Mouse (Mus musculus): ENCODE measurements around the gene Lpcat4. TPM values are rescaled to one million over a fixed set of nuclear protein-coding genes. Genes with fewer than 3 reads are reported as not detected.

The Lpcat4 gene
- total RNA-seq, 4 experiments from 2014 or later: 82.2 to 88.5 (median 84.5) TPM

Other genes starting within 250 kb of the Lpcat4 start
- gene Olfr1309, start 249.2 kb upstream of the Lpcat4 start, total RNA-seq (2022): not detected
- gene Olfr1310, start 226.8 kb upstream of the Lpcat4 start, total RNA-seq (2022): not detected
- gene Olfr1311, start 215.1 kb upstream of the Lpcat4 start, total RNA-seq (2022): not detected
- not detected for gene Olfr1312, start 189.2 kb upstream of the Lpcat4 start, total RNA-seq (2022)
- gene Olfr1313, start 161.6 kb upstream of the Lpcat4 start, total RNA-seq (2022): not detected
- not detected for gene Olfr1314, start 142.7 kb upstream of the Lpcat4 start, total RNA-seq (2022)
- gene Olfr1315-ps1, start 124.0 kb upstream of the Lpcat4 start, total RNA-seq (2022): not detected
- not detected for gene Olfr1316, start 104.5 kb upstream of the Lpcat4 start, total RNA-seq (2022)
- not detected for gene Olfr1317, start 99.1 kb upstream of the Lpcat4 start, total RNA-seq (2022)
- gene Olfr1318, start 85.3 kb upstream of the Lpcat4 start, total RNA-seq (2022): not detected
- not detected for gene Nutm1, start 19.8 kb downstream of the Lpcat4 start, total RNA-seq (2022)
- gene Nop10, start 22.5 kb downstream of the Lpcat4 start, total RNA-seq (2022): 10 to 100 TPM; 44.3 to 56.8 (median 50.6) TPM
- 100 to 1,000 TPM in 3 of 4 experiments, 10 to 100 TPM in 1; 92.5 to 117 (median 109) TPM for gene Slc12a6, start 26.4 kb downstream of the Lpcat4 start, total RNA-seq (2022)
- 1 to 10 TPM in 3 of 4 experiments, under 1 TPM in 1; 0.96 to 3.1 (median 2.8) TPM for gene Gm21985, start 26.8 kb downstream of the Lpcat4 start, total RNA-seq (2022)
- gene Emc4, start 128.6 kb downstream of the Lpcat4 start, total RNA-seq (2022): 100 to 1,000 TPM; 125 to 129 (median 127) TPM
- gene Katnbl1, start 139.7 kb downstream of the Lpcat4 start, total RNA-seq (2022): 10 to 100 TPM; 10.6 to 14.5 (median 11.1) TPM
- gene Emc7, start 215.5 kb downstream of the Lpcat4 start, total RNA-seq (2022): 10 to 100 TPM; 42.8 to 48.1 (median 46.4) TPM
- 1 to 10 TPM; 5.4 to 9.7 (median 7.4) TPM for gene Chrm5, start 241.3 kb downstream of the Lpcat4 start, total RNA-seq (2022)

All from layer of hippocampus, adult 8-10 months (tissue).